Mouse (Mus musculus): ENCODE measurements around the gene Tanc2.

DNA sequence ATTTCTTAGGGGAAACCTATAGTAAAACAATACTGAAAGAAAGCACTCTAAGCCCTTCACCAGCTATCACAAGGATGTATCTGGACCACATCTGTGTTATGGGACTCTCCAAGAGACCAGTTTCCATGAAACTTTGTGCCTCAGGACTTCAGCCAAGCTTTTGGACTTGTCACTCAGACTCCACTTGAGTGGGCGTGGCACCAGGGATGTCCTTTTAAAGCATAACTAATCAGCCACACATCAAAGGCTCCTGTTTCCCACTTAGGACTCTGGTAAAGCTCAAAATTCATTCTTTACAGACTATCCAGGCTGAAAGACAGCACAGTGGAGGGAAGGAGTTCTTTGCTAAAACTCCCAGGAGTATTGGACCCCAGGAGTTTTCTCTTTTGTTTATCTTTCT lies 89.2 kb downstream of the Tanc2 start:
- no peak for TF ChIP-seq CTCF (IDR thresholded peaks at IDR 0.05)
- no peak for TF ChIP-seq EP300 (IDR thresholded peaks at IDR 0.05)

Data from lung, postnatal 0 days (tissue).